Mouse (Mus musculus) testis, adult 2 months (tissue): ENCODE measurements around the gene Fam171a1.

Source experiments
- CTCF ChIP-seq: fragments of 200-500 bp; IDR thresholded peaks from 2 replicates; pipeline ENCODE4 v1.5.1; 2012; ENCODE audit warnings: low read depth, mild to moderate bottlenecking, inconsistent platforms, low read length, moderate library complexity; ENCODE audit not compliant: control insufficient read depth, insufficient read depth, insufficient replicate concordance
- POLR2A ChIP-seq: fragments of 200-500 bp; IDR thresholded peaks from 2 replicates; pipeline ENCODE4 v1.6.1; 2012; ENCODE audit warnings: low read depth, mild to moderate bottlenecking, inconsistent platforms, low read length, moderate library complexity; ENCODE audit not compliant: control insufficient read depth

DNA sequence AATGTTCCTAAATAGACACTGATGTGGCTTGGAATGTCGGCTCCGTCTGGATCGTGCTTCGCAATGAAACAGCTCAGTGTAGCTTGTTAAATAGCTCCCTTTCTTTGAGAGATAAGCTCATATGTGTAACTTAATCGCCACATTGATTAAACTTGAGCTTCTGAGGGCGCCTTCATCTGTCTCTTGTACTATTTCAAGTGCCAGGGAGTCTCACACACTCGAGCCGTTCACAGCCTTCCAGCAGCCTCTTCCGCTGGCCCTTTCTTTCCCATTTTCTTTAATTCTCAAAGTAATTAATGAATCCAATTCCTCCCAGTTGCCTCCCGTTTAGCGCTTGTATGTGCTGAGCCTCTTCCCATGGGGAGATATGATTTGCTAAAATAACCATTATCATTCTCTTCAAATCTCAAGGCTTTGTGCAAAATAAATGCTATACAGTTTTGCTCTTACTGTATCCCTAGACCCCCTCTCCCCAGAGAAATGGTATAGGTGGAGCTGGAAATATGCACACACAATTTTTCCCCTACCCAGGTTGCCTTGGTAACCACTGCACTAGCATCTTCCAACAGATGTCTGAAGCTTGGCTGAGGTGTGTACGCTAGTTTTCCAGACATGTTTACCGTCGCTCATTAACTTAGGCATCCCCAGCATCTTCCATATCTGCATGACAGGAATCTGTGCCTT, 54.8 kb downstream of the Fam171a1 start:
- TF ChIP-seq CTCF (no peak), POLR2A (no peak)
